Mouse (Mus musculus): ENCODE results near the gene Gtf2ird1.

- TF ChIP-seq POLR2A (IDR thresholded peaks at IDR 0.05; ENCODE audit: insufficient read length, low read depth) (no peak), USF1 (IDR thresholded peaks at IDR 0.05; ENCODE audit: low read depth) (no peak)
These were observed 83.4 kb downstream of the Gtf2ird1 start for GRCm38 (mm10) chr5:134372926-134373658.

Measured in myocyte (in vitro differentiated cells).